Mouse (Mus musculus): Measurements from ENCODE around the gene Morn1.

- no peak for TF ChIP-seq CTCF (IDR thresholded peaks at IDR 0.05; ENCODE audit: insufficient read depth, low read length)
- TF ChIP-seq POLR2A (IDR thresholded peaks at IDR 0.05; ENCODE audit: borderline replicate concordance, extremely low read depth, low read depth, low read length) = no peak
These were observed 63.5 kb downstream of the Morn1 start for GRCm38 (mm10) chr4:155149941-155150275.

Data from lung, adult 2 months (tissue).